Mouse (Mus musculus): ENCODE results near the gene Unc119. TPM values are rescaled to one million over a fixed set of nuclear protein-coding genes. Genes with fewer than 3 reads are reported as not detected.
A peak's percentile ranks its signal among the peaks of the same experiment; 100 is the strongest.

Unc119 gene
- polyA plus RNA-seq, 1 experiment from 2014 or later: 29.5 TPM

GRCm38 (mm10) chr11:78397397-78397796, 54.1 kb downstream of the Unc119 start:
- no peaks in the 10 kb centered on the region for H3K27me3 ChIP-seq (replicated peaks; ENCODE audit: control insufficient read depth, insufficient read depth, low read length)
- H3K9me3 ChIP-seq (ENCODE audit: control insufficient read depth, low read length): no peaks in the 10 kb centered on the region
- H3K4me3 ChIP-seq (ENCODE audit: low read length): no peak overlapping the region
- H3K9ac ChIP-seq (ENCODE audit: low read depth, low read length): peak overlapping the region; percentile 50
- H3K4me1 ChIP-seq (ENCODE audit: control insufficient read depth, insufficient read depth, low read length): peaks cover 18% of the 10 kb centered on the region
- 11% methylated on average over 18 of the region's 18 CpGs for WGBS
- peak; percentile 25; the same call in 1 of the 2 replicates for ATAC-seq
- H3K4me2 ChIP-seq (ENCODE audit: low read depth, low read length): peak overlapping the region; percentile 32
- no peaks in the 10 kb centered on the region for H3K36me3 ChIP-seq (ENCODE audit: control insufficient read depth, insufficient read depth, low read length)
- peak overlapping the region; percentile 33; the same call in 1 of the 2 replicates for H3K27ac ChIP-seq (ENCODE audit: low read length)

GRCm38 (mm10) chr11:78398212-78398611, 54.9 kb downstream of the Unc119 start:
- no peaks in the 10 kb centered on the region for H3K27me3 ChIP-seq (replicated peaks; ENCODE audit: control insufficient read depth, insufficient read depth, low read length)
- H3K4me3 ChIP-seq (ENCODE audit: low read length): no peak overlapping the region
- no peak for ATAC-seq
- no peaks in the 10 kb centered on the region for H3K9me3 ChIP-seq (ENCODE audit: control insufficient read depth, low read length)
- H3K36me3 ChIP-seq (ENCODE audit: control insufficient read depth, insufficient read depth, low read length): no peaks in the 10 kb centered on the region
- H3K9ac ChIP-seq (ENCODE audit: low read depth, low read length): no peak overlapping the region
- 82% methylated on average over 6 of the region's 6 CpGs for WGBS
- H3K4me2 ChIP-seq (ENCODE audit: low read depth, low read length): no peak overlapping the region
- no peak overlapping the region for H3K27ac ChIP-seq (ENCODE audit: low read length)
- peaks cover 18% of the 10 kb centered on the region for H3K4me1 ChIP-seq (ENCODE audit: control insufficient read depth, insufficient read depth, low read length)

Other genes with a start within 250 kb of the Unc119 start
- 14.2 and 16.1 TPM in 2 replicates for gene Fam222b, start 248.8 kb upstream of the Unc119 start, polyA plus RNA-seq (2015; fragmentation: Nextera tagmentation; extraction: Ambion mirVana)
- gene Traf4, start 177.9 kb upstream of the Unc119 start, polyA plus RNA-seq (2015; fragmentation: Nextera tagmentation; extraction: Ambion mirVana): 73.9 and 79.8 TPM in 2 replicates
- 14.9 and 17.1 TPM in 2 replicates for gene Nek8, start 166.8 kb upstream of the Unc119 start, polyA plus RNA-seq (2015; fragmentation: Nextera tagmentation; extraction: Ambion mirVana)
- gene Tlcd1, start 166.8 kb upstream of the Unc119 start, polyA plus RNA-seq (2015; fragmentation: Nextera tagmentation; extraction: Ambion mirVana): 39.5 and 44.2 TPM in 2 replicates
- gene Rpl23a, start 159.9 kb upstream of the Unc119 start, polyA plus RNA-seq (2015; fragmentation: Nextera tagmentation; extraction: Ambion mirVana): 1,166 and 1,241 TPM in 2 replicates
- gene Rab34, start 155.1 kb upstream of the Unc119 start, polyA plus RNA-seq (2015; fragmentation: Nextera tagmentation; extraction: Ambion mirVana): 71.0 and 73.4 TPM in 2 replicates
- 1.8 and 2.3 TPM in 2 replicates for gene Proca1, start 150.1 kb upstream of the Unc119 start, polyA plus RNA-seq (2015; fragmentation: Nextera tagmentation; extraction: Ambion mirVana)
- gene Sdf2, start 97.7 kb upstream of the Unc119 start, polyA plus RNA-seq (2015; fragmentation: Nextera tagmentation; extraction: Ambion mirVana): 72.7 and 74.8 TPM in 2 replicates
- 19.6 and 21.1 TPM in 2 replicates for gene Supt6, start 97.5 kb upstream of the Unc119 start, polyA plus RNA-seq (2015; fragmentation: Nextera tagmentation; extraction: Ambion mirVana)
- 50.6 and 56.9 TPM in 2 replicates for gene 2610507B11Rik, start 81.7 kb upstream of the Unc119 start, polyA plus RNA-seq (2015; fragmentation: Nextera tagmentation; extraction: Ambion mirVana)
- 0.32 TPM in 1 of 2 replicates, not detected in the other for gene BC030499, start 52.6 kb upstream of the Unc119 start, polyA plus RNA-seq (2015; fragmentation: Nextera tagmentation; extraction: Ambion mirVana)
- gene Spag5, start 42.0 kb upstream of the Unc119 start, polyA plus RNA-seq (2015; fragmentation: Nextera tagmentation; extraction: Ambion mirVana): 23.4 and 27.3 TPM in 2 replicates
- 33.3 and 34.0 TPM in 2 replicates for gene Aldoc, start 20.5 kb upstream of the Unc119 start, polyA plus RNA-seq (2015; fragmentation: Nextera tagmentation; extraction: Ambion mirVana)
- gene Pigs, start 15.1 kb upstream of the Unc119 start, polyA plus RNA-seq (2015; fragmentation: Nextera tagmentation; extraction: Ambion mirVana): 92.9 and 93.1 TPM in 2 replicates
- not detected in 2 replicates for gene Foxn1, start 43.1 kb downstream of the Unc119 start, polyA plus RNA-seq (2015; fragmentation: Nextera tagmentation; extraction: Ambion mirVana)
- 4.6 and 6.7 TPM in 2 replicates for gene Slc13a2, start 78.7 kb downstream of the Unc119 start, polyA plus RNA-seq (2015; fragmentation: Nextera tagmentation; extraction: Ambion mirVana)
- 11.0 and 12.8 TPM in 2 replicates for gene Slc46a1, start 122.2 kb downstream of the Unc119 start, polyA plus RNA-seq (2015; fragmentation: Nextera tagmentation; extraction: Ambion mirVana)
- gene Sarm1, start 154.3 kb downstream of the Unc119 start, polyA plus RNA-seq (2015; fragmentation: Nextera tagmentation; extraction: Ambion mirVana): 1.6 and 2.1 TPM in 2 replicates
- 18.1 and 29.3 TPM in 2 replicates for gene Vtn, start 155.6 kb downstream of the Unc119 start, polyA plus RNA-seq (2015; fragmentation: Nextera tagmentation; extraction: Ambion mirVana)
- not detected in 2 replicates for gene Sebox, start 160.0 kb downstream of the Unc119 start, polyA plus RNA-seq (2015; fragmentation: Nextera tagmentation; extraction: Ambion mirVana)
- gene Tmem199, start 168.7 kb downstream of the Unc119 start, polyA plus RNA-seq (2015; fragmentation: Nextera tagmentation; extraction: Ambion mirVana): 60.6 and 62.2 TPM in 2 replicates
- gene Poldip2, start 168.7 kb downstream of the Unc119 start, polyA plus RNA-seq (2015; fragmentation: Nextera tagmentation; extraction: Ambion mirVana): 135 and 146 TPM in 2 replicates
- gene Tnfaip1, start 192.8 kb downstream of the Unc119 start, polyA plus RNA-seq (2015; fragmentation: Nextera tagmentation; extraction: Ambion mirVana): 86.4 and 88.6 TPM in 2 replicates
- gene Ift20, start 192.9 kb downstream of the Unc119 start, polyA plus RNA-seq (2015; fragmentation: Nextera tagmentation; extraction: Ambion mirVana): 118 and 124 TPM in 2 replicates
- 228 and 248 TPM in 2 replicates for gene Tmem97, start 207.3 kb downstream of the Unc119 start, polyA plus RNA-seq (2015; fragmentation: Nextera tagmentation; extraction: Ambion mirVana)

Data from intestine, embryonic 16.5 days (tissue).